Mouse (Mus musculus) forebrain, embryonic 12.5 days (tissue): Measurements from ENCODE around the gene Rtn4. TPM values are rescaled to one million over a fixed set of nuclear protein-coding genes. Genes with fewer than 3 reads are reported as not detected.

Source experiments
- ATAC-seq: fragments of 200-750 bp; cut with Nextera tagmentation; 2 replicates; pipeline ENCODE4 v1.8.0; 2017; ENCODE audit warnings: moderate TSS enrichment; ENCODE audit not compliant: low FRiP score
- H3K27ac ChIP-seq: fragments of 300-500 bp; sonication (generic); 2 replicates; pipeline ENCODE4 v1.5.1; 2016; ENCODE audit warnings: mild to moderate bottlenecking
- H3K27me3 ChIP-seq: fragments of 300-500 bp; sonication (generic); 2 replicates; pipeline ENCODE4 v1.6.1; 2016; ENCODE audit warnings: mild to moderate bottlenecking
- H3K36me3 ChIP-seq: fragments of 300-500 bp; sonication (generic); replicated peaks from 2 replicates; pipeline ENCODE4 v1.6.1; 2016; ENCODE audit warnings: mild to moderate bottlenecking
- H3K4me1 ChIP-seq: fragments of 300-500 bp; sonication (generic); 2 replicates; pipeline ENCODE4 v1.6.1; 2016
- H3K4me2 ChIP-seq: fragments of 300-500 bp; sonication (generic); 2 replicates; pipeline ENCODE4 v1.6.1; 2016; ENCODE audit warnings: mild to moderate bottlenecking, moderate library complexity
- H3K4me3 ChIP-seq: fragments of 300-500 bp; sonication (generic); replicated peaks from 2 replicates; pipeline ENCODE4 v1.5.1; 2016; ENCODE audit warnings: mild to moderate bottlenecking
- H3K9ac ChIP-seq: fragments of 300-500 bp; sonication (generic); 2 replicates; pipeline ENCODE4 v1.6.1; 2016; ENCODE audit warnings: mild to moderate bottlenecking
- H3K9me3 ChIP-seq: fragments of 300-500 bp; sonication (generic); 2 replicates; pipeline ENCODE4 v1.6.1; 2016
- WGBS: fragments of 180-500 bp; shearing (Covaris S2); methylation state at CpG from one replicate; pipeline ENCODE4 v1.1.7; 2016; 5-methylcytosine and 5-hydroxymethylcytosine counted together
- polyA plus RNA-seq: library from polyadenylated mRNA; unstranded; fragments of >200 nt; fragmentation: Nextera tagmentation; extraction: Ambion mirVana; gene quantifications from 2 replicates; pipeline ENCODE4 v1.2.1, GENCODE M21; 2016

The Rtn4 gene
- polyA plus RNA-seq, 1 experiment from 2014 or later: 103 TPM

DNA sequence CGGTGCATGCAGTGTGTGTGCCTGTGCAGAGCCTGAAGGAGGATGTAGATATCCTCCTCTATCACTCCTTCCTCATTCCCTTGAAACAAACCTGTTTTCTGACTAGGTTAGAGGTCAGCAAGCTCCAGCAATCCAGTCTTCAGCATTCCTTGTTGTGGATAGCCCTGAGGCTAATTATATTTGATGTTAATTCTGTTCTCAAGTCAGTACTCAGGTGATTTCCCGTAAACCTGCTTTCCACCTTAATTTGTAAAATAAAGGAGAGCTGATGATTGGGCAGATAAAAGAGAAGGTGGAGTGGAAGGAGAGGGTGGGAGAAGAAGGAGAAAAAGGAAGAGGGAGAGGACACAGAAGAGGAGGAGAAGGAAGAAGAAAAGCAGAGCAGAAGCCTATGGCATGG is 8.5 kb upstream of the Rtn4 start:
- Histone ChIP-seq H3K27ac (no peak overlapping the region), H3K9me3 (no peaks in the 10 kb centered on the region), H3K27me3 (no peaks in the 10 kb centered on the region), H3K9ac (no peak overlapping the region), H3K36me3 (no peaks in the 10 kb centered on the region), H3K4me2 (no peak overlapping the region), H3K4me1 (no peaks in the 10 kb centered on the region), H3K4me3 (no peak overlapping the region)
- WGBS: 84% methylated on average over 2 of the region's 2 CpGs
- no peak for ATAC-seq

DNA sequence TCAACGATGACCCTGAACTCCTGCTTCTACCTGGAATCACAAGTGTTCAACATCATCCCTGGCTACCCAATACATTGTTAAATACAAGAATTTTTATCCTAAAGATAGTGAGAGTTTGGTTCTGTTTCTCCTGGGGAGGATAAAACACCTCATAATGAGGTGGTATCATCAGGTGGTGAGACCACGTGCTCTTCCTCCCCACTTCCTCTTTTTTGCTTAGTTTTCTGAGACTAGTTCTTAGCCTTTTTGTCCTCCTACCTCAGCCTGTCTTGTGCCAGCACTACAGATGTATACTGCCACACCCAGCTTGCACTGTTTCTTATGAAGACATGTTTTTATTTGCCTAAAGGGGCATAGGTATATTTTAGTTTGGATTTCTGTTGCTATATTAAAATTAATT is 6.6 kb upstream of the Rtn4 start:
- ATAC-seq: no peak
- WGBS: 81% methylated on average over 2 of the region's 2 CpGs
- no peak overlapping the region for H3K9ac ChIP-seq
- no peaks in the 10 kb centered on the region for H3K9me3 ChIP-seq
- H3K27me3 ChIP-seq: no peaks in the 10 kb centered on the region
- no peak overlapping the region for H3K4me3 ChIP-seq
- H3K36me3 ChIP-seq: no peaks in the 10 kb centered on the region
- no peak overlapping the region for H3K4me2 ChIP-seq
- H3K27ac ChIP-seq: no peak overlapping the region
- H3K4me1 ChIP-seq: no peaks in the 10 kb centered on the region

- no peaks in the 10 kb centered on the region for H3K27me3 ChIP-seq
- no peak for ATAC-seq
Measured at GRCm38 (mm10) chr11:29691556-29691955, 1.2 kb upstream of the Rtn4 start.

DNA sequence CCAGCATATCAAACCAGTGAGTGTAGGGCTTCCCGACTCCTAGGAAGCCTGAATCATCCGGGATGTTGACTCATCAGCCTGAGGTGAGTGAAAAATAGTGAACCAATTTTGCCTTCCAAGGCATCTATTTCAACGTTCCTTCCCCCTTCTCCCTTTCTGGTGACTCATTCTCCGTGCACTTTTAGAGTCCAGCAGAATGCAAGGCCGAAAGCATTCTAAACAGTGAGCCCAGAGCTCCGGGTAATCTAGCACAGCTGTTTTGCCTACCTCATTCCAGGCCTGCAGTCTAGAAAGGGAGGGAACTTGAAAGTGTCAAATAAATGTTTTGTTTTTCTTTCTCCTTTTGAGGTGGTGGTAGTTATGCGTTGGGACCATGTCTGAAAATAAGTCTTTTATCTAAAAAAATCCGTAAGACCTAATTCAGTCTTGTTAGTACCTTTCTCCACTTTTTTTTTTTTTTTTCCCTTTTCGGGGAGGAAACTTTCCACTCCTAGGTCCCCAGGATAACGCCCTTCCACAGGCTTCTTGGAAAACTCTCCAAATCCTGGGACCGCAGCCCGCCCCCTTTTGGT is 550 bp upstream of the Rtn4 start:
- WGBS: 28% methylated on average over 12 of the region's 12 CpGs
- H3K9ac ChIP-seq: no peak overlapping the region
- no peaks in the 10 kb centered on the region for H3K27me3 ChIP-seq
- no peak for ATAC-seq
- no peaks in the 10 kb centered on the region for H3K36me3 ChIP-seq
- H3K4me3 ChIP-seq: peak overlapping the region; percentile 97
- H3K27ac ChIP-seq: no peak overlapping the region
- H3K9me3 ChIP-seq: no peaks in the 10 kb centered on the region
- H3K4me1 ChIP-seq: peaks cover 13% of the 10 kb centered on the region
- no peak overlapping the region for H3K4me2 ChIP-seq

More at GRCm38 (mm10) chr11:29691556-29691955, 1.2 kb upstream of the Rtn4 start:
- Histone ChIP-seq H3K4me2 (no peak overlapping the region), H3K9me3 (no peaks in the 10 kb centered on the region), H3K36me3 (no peaks in the 10 kb centered on the region), H3K9ac (no peak overlapping the region), H3K27ac (no peak overlapping the region), H3K4me1 (peaks cover 6% of the 10 kb centered on the region), H3K4me3 (no peak overlapping the region)
- WGBS: 91% methylated on average over 1 of the region's 1 CpGs

DNA sequence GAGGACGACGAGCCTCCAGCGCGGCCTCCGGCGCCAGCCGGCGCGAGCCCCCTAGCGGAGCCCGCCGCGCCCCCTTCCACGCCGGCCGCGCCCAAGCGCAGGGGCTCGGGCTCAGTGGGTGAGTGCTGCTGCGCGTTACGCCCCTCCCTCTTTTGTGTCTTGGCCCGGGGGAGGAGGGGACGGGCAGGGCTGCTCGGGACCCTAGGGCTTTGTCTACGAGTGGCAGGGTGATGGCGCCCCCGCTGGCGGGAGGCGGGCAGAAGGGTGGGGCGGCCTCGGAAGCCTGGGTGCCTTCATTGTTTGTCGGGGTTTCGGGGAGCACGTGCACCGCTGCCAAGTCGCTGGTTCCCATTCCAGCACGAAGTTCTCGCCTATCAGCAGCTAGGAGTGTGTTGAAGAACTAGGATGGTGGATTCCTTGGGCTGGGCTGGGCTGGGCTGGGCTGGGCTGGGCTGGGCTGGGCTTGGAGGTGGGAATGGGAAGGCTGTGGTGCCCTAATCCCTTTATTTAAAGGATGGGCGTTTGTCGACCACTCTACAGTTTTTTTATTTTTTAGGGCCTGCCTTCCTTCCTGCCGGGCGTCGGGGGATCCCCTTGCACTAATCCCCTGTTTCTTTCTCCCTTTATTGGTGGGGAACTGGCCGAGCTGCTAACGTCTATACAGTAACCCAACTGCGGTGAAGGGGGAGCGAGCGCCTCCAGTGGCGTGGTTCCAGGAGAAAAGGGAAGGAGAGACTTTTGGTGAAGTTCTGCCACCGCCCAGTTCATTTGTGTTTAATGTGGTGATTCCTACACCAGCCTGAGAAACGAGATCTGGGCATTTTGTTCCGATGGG is 1.0 kb downstream of the Rtn4 start:
- Histone ChIP-seq H3K27me3 (no peaks in the 10 kb centered on the region), H3K27ac (peak overlapping the region; percentile 99), H3K4me2 (peak overlapping the region; percentile 57), H3K9me3 (no peaks in the 10 kb centered on the region), H3K4me1 (peaks cover 16% of the 10 kb centered on the region), H3K36me3 (no peaks in the 10 kb centered on the region), H3K4me3 (peak overlapping the region; percentile 97), H3K9ac (peak overlapping the region; percentile 97)
- under 1% methylated on average over 53 of the region's 53 CpGs for WGBS
- peak; percentile 93 for ATAC-seq

DNA sequence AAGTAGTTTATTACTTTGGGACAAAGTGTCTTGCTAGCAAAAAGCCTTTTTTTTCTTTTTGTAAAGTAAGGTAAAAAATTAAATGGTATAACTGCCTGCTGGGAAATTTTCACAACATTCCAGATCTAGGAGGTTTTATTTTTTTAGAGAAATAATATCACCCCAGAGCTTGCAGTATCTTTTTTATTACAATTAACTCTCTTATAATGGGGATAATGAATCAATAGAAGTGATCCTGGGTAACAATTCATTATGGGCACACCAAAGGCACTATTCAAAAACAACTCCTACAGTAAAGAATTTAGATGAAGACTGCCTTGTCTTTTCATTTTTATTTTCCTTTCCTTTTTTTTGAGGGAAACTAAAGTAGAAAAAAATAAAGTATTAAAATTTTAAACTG is 2.0 kb downstream of the Rtn4 start:
- Histone ChIP-seq H3K9ac (no peak overlapping the region), H3K9me3 (no peaks in the 10 kb centered on the region), H3K27me3 (no peaks in the 10 kb centered on the region), H3K36me3 (no peaks in the 10 kb centered on the region), H3K27ac (no peak overlapping the region), H3K4me1 (peaks cover 16% of the 10 kb centered on the region), H3K4me2 (peak overlapping the region; percentile 57; the same call in 1 of the 2 replicates), H3K4me3 (peak overlapping the region; percentile 17; the same call in 1 of the 2 replicates)
- no peak for ATAC-seq

DNA sequence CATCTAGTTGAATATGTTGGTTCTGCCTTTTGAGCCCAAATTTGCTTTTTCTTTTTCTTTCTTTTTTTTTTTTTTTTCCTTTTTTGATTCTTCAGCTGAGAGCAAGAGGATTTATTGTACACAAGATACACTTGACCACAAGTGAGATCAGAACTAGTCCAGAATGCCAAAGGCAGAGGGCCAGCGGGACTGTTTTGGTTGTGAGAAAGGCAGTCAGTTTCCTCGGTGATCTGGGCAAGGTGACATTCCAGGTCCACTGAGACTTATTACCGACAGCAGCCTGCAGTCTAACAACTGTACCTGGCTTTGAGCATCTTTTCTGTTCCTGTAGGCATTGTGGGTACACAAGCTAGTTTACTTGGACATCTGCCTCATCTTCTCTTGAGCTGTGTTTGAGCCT is 10.0 kb downstream of the Rtn4 start:
- no peak overlapping the region for H3K9ac ChIP-seq
- ATAC-seq: no peak
- H3K4me3 ChIP-seq: no peak overlapping the region
- 88% methylated on average over 3 of the region's 3 CpGs for WGBS
- H3K9me3 ChIP-seq: no peaks in the 10 kb centered on the region
- peaks cover 19% of the 10 kb centered on the region for H3K36me3 ChIP-seq
- no peaks in the 10 kb centered on the region for H3K27me3 ChIP-seq
- H3K4me1 ChIP-seq: peaks cover 4% of the 10 kb centered on the region; the same call in 1 of the 2 replicates
- no peak overlapping the region for H3K4me2 ChIP-seq
- H3K27ac ChIP-seq: no peak overlapping the region

GRCm38 (mm10) chr11:29705263-29705662 is 12.5 kb downstream of the Rtn4 start:
- no peak overlapping the region for H3K4me2 ChIP-seq

GRCm38 (mm10) chr11:29706845-29707244 is 14.1 kb downstream of the Rtn4 start:
- Histone ChIP-seq H3K27ac (no peak overlapping the region), H3K9me3 (no peaks in the 10 kb centered on the region), H3K4me2 (no peak overlapping the region), H3K9ac (no peak overlapping the region), H3K4me3 (no peak overlapping the region), H3K4me1 (peaks cover 4% of the 10 kb centered on the region; the same call in 1 of the 2 replicates), H3K27me3 (no peaks in the 10 kb centered on the region), H3K36me3 (peaks cover 35% of the 10 kb centered on the region)
- 92% methylated on average over 4 of the region's 4 CpGs for WGBS
- no peak for ATAC-seq

More at GRCm38 (mm10) chr11:29705263-29705662, 12.5 kb downstream of the Rtn4 start:
- Histone ChIP-seq H3K9ac (no peak overlapping the region), H3K4me3 (no peak overlapping the region), H3K36me3 (peaks cover 31% of the 10 kb centered on the region), H3K4me1 (peaks cover 4% of the 10 kb centered on the region; the same call in 1 of the 2 replicates), H3K27me3 (no peaks in the 10 kb centered on the region), H3K9me3 (no peaks in the 10 kb centered on the region), H3K27ac (no peak overlapping the region)
- no peak for ATAC-seq

- H3K36me3 ChIP-seq: peaks cover 34% of the 10 kb centered on the region
Measured at GRCm38 (mm10) chr11:29709512-29709911, 16.8 kb downstream of the Rtn4 start.

GRCm38 (mm10) chr11:29714114-29714513 is 21.4 kb downstream of the Rtn4 start:
- Histone ChIP-seq H3K27ac (no peak overlapping the region), H3K4me2 (no peak overlapping the region), H3K4me1 (no peaks in the 10 kb centered on the region; the same call in 1 of the 2 replicates), H3K4me3 (no peak overlapping the region), H3K9me3 (no peaks in the 10 kb centered on the region), H3K9ac (no peak overlapping the region), H3K27me3 (no peaks in the 10 kb centered on the region), H3K36me3 (peaks cover 7% of the 10 kb centered on the region)
- 92% methylated on average over 7 of the region's 7 CpGs for WGBS
- no peak for ATAC-seq

More at GRCm38 (mm10) chr11:29709512-29709911, 16.8 kb downstream of the Rtn4 start:
- no peak overlapping the region for H3K9ac ChIP-seq
- H3K4me2 ChIP-seq: no peak overlapping the region
- H3K4me1 ChIP-seq: no peaks in the 10 kb centered on the region
- H3K9me3 ChIP-seq: no peaks in the 10 kb centered on the region
- no peak for ATAC-seq
- no peaks in the 10 kb centered on the region for H3K27me3 ChIP-seq
- no peak overlapping the region for H3K27ac ChIP-seq
- H3K4me3 ChIP-seq: no peak overlapping the region

- WGBS: 90% methylated on average over 2 of the region's 2 CpGs
- 0 out of 2 replicates have a peak, but pooled peaks have one; percentile 14 for ATAC-seq
- Histone ChIP-seq H3K9me3 (no peaks in the 10 kb centered on the region), H3K27me3 (no peaks in the 10 kb centered on the region), H3K36me3 (peaks cover 7% of the 10 kb centered on the region), H3K9ac (no peak overlapping the region), H3K4me2 (no peak overlapping the region), H3K4me3 (no peak overlapping the region), H3K27ac (no peak overlapping the region), H3K4me1 (no peaks in the 10 kb centered on the region; the same call in 1 of the 2 replicates)
Measured at GRCm38 (mm10) chr11:29714789-29715188, 22.0 kb downstream of the Rtn4 start.
